Mouse (Mus musculus): ENCODE measurements around the gene Brinp2.

- TF ChIP-seq HCFC1 (IDR thresholded peaks at IDR 0.05; ENCODE audit: borderline replicate concordance, insufficient read depth, low read length) (no peak), MAFK (IDR thresholded peaks at IDR 0.05; ENCODE audit: insufficient read depth, low read depth, low read length) (no peak), CHD2 (IDR thresholded peaks at IDR 0.05; ENCODE audit: low read depth, low read length) (no peak)
Observed at GRCm38 (mm10) chr1:158388995-158389394, 32.9 kb upstream of the Brinp2 start.

Data from ES-E14 (cell line).